Mouse (Mus musculus) hindbrain, embryonic 13.5 days (tissue): ENCODE measurements around the gene Ing5. TPM values are rescaled to one million over a fixed set of nuclear protein-coding genes. Genes with fewer than 3 reads are reported as not detected.
"Not testable (repeated sequence)": the region's sequence is repeated elsewhere in the genome, so short reads cannot be mapped to it uniquely, and the experiment has no call there.

ENCODE experiments used
- ATAC-seq: fragments of 200-750 bp; cut with Nextera tagmentation; 2 replicates; pipeline ENCODE4 v1.8.0; 2017; ENCODE audit warnings: moderate TSS enrichment; ENCODE audit not compliant: low FRiP score
- H3K27ac ChIP-seq: fragments of 300-500 bp; sonication (generic); 2 replicates; pipeline ENCODE4 v1.5.1; 2015; ENCODE audit warnings: inconsistent platforms, mild to moderate bottlenecking, moderate library complexity
- H3K27me3 ChIP-seq: fragments of 300-500 bp; sonication (generic); 2 replicates; pipeline ENCODE4 v1.6.1; 2015; ENCODE audit warnings: mild to moderate bottlenecking, inconsistent platforms
- H3K36me3 ChIP-seq: fragments of 300-500 bp; sonication (generic); 2 replicates; pipeline ENCODE4 v1.6.1; 2015; ENCODE audit warnings: mild to moderate bottlenecking, inconsistent platforms
- H3K4me1 ChIP-seq: fragments of 300-500 bp; sonication (generic); replicated peaks from 2 replicates; pipeline ENCODE4 v1.6.1; 2015; ENCODE audit warnings: inconsistent platforms
- H3K4me2 ChIP-seq: fragments of 300-500 bp; sonication (generic); 2 replicates; pipeline ENCODE4 v1.6.1; 2015; ENCODE audit warnings: inconsistent platforms, mild to moderate bottlenecking, moderate library complexity
- H3K4me3 ChIP-seq: fragments of 300-500 bp; sonication (generic); 2 replicates; pipeline ENCODE4 v1.5.1; 2015; ENCODE audit warnings: mild to moderate bottlenecking, inconsistent platforms
- H3K9ac ChIP-seq: fragments of 300-500 bp; sonication (generic); 2 replicates; pipeline ENCODE4 v1.6.1; 2015; ENCODE audit warnings: mild to moderate bottlenecking, inconsistent platforms
- H3K9me3 ChIP-seq: fragments of 300-500 bp; sonication (generic); 2 replicates; pipeline ENCODE4 v1.6.1; 2016; ENCODE audit warnings: inconsistent platforms
- WGBS: fragments of 180-500 bp; shearing (Covaris S2); methylation state at CpG from one replicate; pipeline ENCODE4 v1.1.7; 2015; 5-methylcytosine and 5-hydroxymethylcytosine counted together
- polyA plus RNA-seq: library from polyadenylated mRNA; unstranded; fragments of >200 nt; fragmentation: Nextera tagmentation; extraction: Ambion mirVana; gene quantifications from 2 replicates; pipeline ENCODE4 v1.2.1, GENCODE M21; 2015

The Ing5 gene
- polyA plus RNA-seq, 1 experiment from 2014 or later, result 9.4 TPM

DNA sequence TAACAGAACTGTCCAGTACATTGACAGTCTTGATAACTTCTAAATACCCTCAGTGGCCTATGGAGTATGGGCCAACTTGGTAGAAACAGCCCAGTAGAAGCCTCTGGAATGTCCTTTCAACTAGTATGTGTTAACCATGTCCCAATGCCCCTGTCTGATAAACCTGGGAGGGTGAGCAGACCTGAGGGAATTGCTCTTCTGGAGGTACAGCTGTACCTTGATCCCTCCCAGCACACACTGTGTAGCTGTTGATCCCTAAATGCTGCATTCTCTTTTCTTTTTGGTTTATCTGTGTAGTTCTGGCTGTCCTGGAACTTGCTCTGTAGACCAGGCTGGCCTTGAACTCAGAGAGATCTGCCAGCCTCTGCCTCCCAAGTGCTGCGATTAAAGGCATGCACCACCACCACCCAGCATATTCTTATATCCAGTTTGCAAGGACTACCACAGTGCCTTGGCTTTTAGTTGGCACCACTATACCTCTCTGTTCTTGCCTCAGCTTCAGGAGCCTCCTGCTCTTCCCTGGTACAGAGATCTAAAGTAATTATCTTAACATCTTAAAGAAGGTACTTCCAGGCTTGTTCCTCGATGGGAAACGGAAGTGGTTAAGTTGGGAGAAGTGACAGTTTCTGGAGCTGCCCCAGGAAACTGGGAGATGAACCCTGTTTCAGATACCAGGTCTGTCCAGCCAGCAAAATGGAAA, 20.2 kb downstream of the Ing5 start:
- Histone ChIP-seq H3K9ac (peak overlapping the region; percentile 77), H3K4me2 (peak overlapping the region; percentile 84; the same call in 1 of the 2 replicates), H3K4me3 (no peak overlapping the region), H3K36me3 (peaks cover 38% of the 10 kb centered on the region), H3K27me3 (no peaks in the 10 kb centered on the region), H3K9me3 (no peaks in the 10 kb centered on the region), H3K27ac (peak overlapping the region; percentile 97), H3K4me1 (peaks cover 22% of the 10 kb centered on the region)
- ATAC-seq, result no peak
- WGBS, result 85% methylated on average over 3 of the region's 3 CpGs

GRCm38 (mm10) chr1:93824609-93825008, 20.8 kb downstream of the Ing5 start, which contains the start of gene D2hgdh:
TSS of gene D2hgdh (plus strand) at chr1:93824909.
- H3K4me3 ChIP-seq, result peak within 1 kb of the TSS; percentile 57
- H3K27me3 ChIP-seq, result no peaks in the 10 kb centered on the region
- no peaks in the 10 kb centered on the region for H3K9me3 ChIP-seq
- peaks cover 31% of the 10 kb centered on the region for H3K36me3 ChIP-seq
- peak within 1 kb of the TSS; percentile 84 for H3K4me2 ChIP-seq
- H3K27ac ChIP-seq, result peak within 1 kb of the TSS; percentile 97
- ATAC-seq, result peak; percentile 21
- H3K4me1 ChIP-seq, result peaks cover 22% of the 10 kb centered on the region
- peak within 1 kb of the TSS; percentile 77 for H3K9ac ChIP-seq
- 9% methylated on average over 10 of the region's 10 CpGs for WGBS

DNA sequence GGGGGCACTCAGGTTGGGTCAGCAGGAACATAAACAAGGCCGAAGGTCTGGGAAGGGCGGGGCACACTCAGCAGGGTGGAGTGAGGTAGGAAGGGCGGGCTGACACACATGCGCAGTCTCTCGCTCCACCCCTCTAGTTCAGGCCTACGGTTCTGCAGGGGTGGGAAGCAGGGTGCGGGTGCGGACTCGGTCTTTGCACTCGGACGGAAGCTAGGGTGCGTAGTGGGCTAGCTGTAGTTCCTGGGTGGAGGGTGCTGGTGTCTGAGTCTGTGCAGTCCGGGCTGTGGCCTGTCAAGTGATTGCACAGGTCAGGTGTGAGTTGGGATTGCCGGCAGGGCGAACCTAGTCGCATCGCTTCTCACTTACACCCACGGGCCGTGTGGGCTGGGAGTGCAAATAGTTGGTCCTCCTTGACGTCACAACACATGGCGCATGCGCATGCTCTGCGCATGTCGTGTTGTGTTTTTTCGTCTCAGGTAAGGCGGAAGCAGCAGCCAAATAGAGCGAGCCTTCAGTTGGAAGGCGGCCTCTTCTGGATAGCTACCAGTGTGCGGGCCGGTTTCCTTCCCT, 21.4 kb downstream of the Ing5 start:
- peak overlapping the region; percentile 97 for H3K27ac ChIP-seq
- peaks cover 22% of the 10 kb centered on the region for H3K4me1 ChIP-seq
- ATAC-seq, result peak; percentile 97
- peaks cover 25% of the 10 kb centered on the region for H3K36me3 ChIP-seq
- peak overlapping the region; percentile 84 for H3K4me2 ChIP-seq
- no peaks in the 10 kb centered on the region for H3K9me3 ChIP-seq
- WGBS, result under 1% methylated on average over 30 of the region's 30 CpGs
- no peaks in the 10 kb centered on the region for H3K27me3 ChIP-seq
- H3K9ac ChIP-seq, result peak overlapping the region; percentile 77
- H3K4me3 ChIP-seq, result peak overlapping the region; percentile 57

GRCm38 (mm10) chr1:93825771-93826539, 22.2 kb downstream of the Ing5 start:
- Histone ChIP-seq H3K4me1 (peaks cover 22% of the 10 kb centered on the region), H3K27ac (peak overlapping the region; percentile 97), H3K9ac (peak overlapping the region; percentile 77), H3K36me3 (peaks cover 18% of the 10 kb centered on the region), H3K27me3 (no peaks in the 10 kb centered on the region), H3K4me2 (peak overlapping the region; percentile 84), H3K9me3 (no peaks in the 10 kb centered on the region), H3K4me3 (peak overlapping the region; percentile 57)
- 36% methylated on average over 27 of the region's 27 CpGs for WGBS
- peak; percentile 49 for ATAC-seq

DNA sequence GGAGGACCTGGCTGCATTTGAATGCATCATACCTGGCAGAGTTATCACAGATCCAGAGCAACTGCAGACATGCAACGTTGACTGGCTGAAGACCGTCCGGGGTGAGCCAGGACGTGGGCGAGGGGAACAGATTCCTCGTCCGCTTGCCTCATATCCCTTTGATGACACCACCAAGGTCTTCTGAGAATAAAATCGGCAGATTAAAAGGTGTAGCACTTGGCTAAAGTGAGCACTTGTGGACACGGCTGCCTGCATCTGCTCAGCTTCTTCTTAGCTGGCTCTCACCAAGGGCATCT, 22.7 kb downstream of the Ing5 start:
- ATAC-seq, result no peak
- H3K27me3 ChIP-seq, result no peaks in the 10 kb centered on the region
- H3K27ac ChIP-seq, result peak overlapping the region; percentile 97; the same call in 1 of the 2 replicates
- peak overlapping the region; percentile 84 for H3K4me2 ChIP-seq
- H3K4me1 ChIP-seq, result peaks cover 22% of the 10 kb centered on the region
- peaks cover 12% of the 10 kb centered on the region for H3K36me3 ChIP-seq
- H3K9me3 ChIP-seq, result no peaks in the 10 kb centered on the region
- peak overlapping the region; percentile 57; the same call in 1 of the 2 replicates for H3K4me3 ChIP-seq
- 96% methylated on average over 9 of the region's 9 CpGs for WGBS
- peak overlapping the region; percentile 77; the same call in 1 of the 2 replicates for H3K9ac ChIP-seq

DNA sequence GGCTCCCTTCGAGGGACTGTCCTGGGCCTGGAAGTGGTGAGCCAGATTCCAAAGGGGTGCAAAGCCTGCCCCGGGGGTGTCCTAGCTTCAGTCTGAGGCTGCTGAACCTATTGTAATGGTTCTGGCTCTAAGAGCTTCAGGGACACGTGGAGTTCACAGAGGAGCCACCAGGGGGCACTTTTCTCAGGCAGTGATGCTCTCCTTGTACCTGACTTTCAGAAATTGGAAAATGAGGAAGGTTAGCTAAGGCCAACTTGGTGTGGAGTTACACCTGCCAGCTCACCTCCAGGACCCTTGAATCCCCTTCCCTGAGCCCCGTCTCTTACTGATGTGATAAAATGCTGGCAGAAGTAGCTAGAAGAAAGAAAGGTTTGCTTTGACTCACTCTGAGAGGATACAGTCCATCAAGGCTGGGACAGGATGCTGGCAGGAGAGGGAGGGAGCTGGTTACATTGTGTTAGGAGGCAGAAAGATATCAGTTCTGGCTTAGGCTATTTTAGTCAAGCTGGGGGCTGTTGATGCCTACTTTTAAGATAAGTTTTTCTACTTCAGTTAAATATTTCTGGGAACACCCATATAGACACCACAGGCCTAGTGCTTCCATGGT, 29.1 kb downstream of the Ing5 start:
- WGBS, result 49% methylated on average over 3 of the region's 4 CpGs
- H3K27ac ChIP-seq, H3K27me3 ChIP-seq, H3K9ac ChIP-seq, H3K4me2 ChIP-seq, H3K9me3 ChIP-seq, H3K4me3 ChIP-seq, H3K4me1 ChIP-seq, ATAC-seq: not testable (repeated sequence)
- H3K36me3 ChIP-seq, result peaks cover 24% of the 10 kb centered on the region

DNA sequence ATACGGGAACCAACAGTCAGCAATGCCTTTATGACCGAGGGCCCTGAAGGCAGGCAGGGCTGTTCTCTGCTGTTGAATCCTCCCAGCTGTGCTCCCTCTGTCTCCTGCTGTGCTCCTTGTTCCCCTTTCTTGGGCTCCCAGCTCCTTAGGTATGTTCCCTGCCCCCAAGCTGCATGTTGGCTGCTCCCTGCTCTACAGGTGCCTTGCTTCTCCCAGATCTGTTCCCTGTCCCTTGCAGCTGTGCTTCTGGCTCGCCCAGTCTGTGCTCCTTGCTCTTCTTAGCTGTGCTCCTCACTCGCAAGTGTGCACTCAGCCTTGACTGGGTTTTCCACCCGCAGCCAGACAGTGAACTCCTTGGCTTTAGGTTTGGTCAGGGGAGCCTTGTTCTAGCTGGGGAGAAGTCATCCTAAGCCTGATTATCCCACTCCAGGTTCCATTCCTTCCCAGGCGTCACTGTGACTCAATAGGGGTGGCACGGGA, 30.9 kb downstream of the Ing5 start:
- Histone ChIP-seq H3K4me1 (no peaks in the 10 kb centered on the region), H3K4me3 (no peak overlapping the region), H3K9ac (no peak overlapping the region), H3K36me3 (peaks cover 27% of the 10 kb centered on the region), H3K27me3 (no peaks in the 10 kb centered on the region), H3K27ac (no peak overlapping the region), H3K4me2 (no peak overlapping the region), H3K9me3 (no peaks in the 10 kb centered on the region)
- 86% methylated on average over 7 of the region's 7 CpGs for WGBS
- ATAC-seq, result no peak

DNA sequence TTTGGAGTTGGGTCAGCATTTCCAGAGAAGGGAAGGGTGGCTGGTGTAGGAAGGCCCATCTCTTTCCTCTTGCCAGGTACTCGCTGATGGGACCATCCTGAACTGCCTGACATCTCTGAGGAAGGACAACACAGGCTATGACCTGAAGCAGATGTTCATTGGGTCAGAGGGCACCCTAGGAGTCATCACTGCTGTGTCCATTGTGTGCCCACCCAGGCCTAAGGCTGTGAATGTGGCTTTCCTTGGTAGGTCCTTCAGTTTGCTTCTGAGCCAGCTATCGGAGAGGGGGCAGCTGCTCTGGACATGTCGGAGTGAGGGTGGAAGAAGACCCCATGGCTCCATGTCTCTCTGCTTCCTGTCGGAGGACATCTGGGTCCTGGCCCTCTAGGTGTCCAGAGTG, 31.4 kb downstream of the Ing5 start:
- no peak for ATAC-seq
- no peak overlapping the region for H3K27ac ChIP-seq
- H3K9me3 ChIP-seq, result no peaks in the 10 kb centered on the region
- WGBS, result 96% methylated on average over 3 of the region's 4 CpGs
- H3K4me1 ChIP-seq, result no peaks in the 10 kb centered on the region
- no peak overlapping the region for H3K9ac ChIP-seq
- no peak overlapping the region for H3K4me2 ChIP-seq
- H3K27me3 ChIP-seq, result no peaks in the 10 kb centered on the region
- no peak overlapping the region for H3K4me3 ChIP-seq
- peaks cover 27% of the 10 kb centered on the region for H3K36me3 ChIP-seq

DNA sequence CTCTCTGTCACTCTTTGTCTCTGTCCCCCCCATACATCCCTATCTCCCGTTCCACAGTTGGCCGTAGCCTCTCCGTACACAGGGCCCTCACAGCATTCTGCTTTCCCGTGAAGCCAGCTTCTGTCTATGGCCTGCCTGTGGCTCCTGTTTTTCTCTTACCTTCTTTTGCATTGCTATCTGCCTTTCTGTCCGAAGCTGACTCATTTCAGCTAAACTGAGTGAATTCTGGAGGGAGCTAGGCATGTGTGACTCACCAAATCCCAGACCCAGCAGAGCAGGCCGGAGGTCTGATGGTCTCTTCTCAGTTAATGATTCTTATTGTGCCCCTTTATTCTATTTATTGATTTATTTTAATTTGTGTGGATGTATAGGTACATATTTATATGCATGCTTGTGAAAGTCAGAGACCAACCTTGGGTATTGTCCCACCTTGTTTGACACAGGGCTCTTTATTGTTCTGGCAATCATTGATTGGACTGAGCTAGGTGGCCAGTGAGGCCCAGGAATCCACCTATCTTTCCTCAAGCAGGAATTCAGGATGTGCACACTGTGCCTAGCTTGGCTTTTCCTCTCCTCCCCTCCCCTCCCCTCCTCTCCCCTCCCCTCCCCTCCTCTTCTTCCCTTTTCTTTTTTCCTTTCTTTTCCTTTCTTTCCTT, 32.2 kb downstream of the Ing5 start:
- Histone ChIP-seq H3K9ac (no peak overlapping the region), H3K27ac (no peak overlapping the region), H3K4me1 (no peaks in the 10 kb centered on the region), H3K27me3 (no peaks in the 10 kb centered on the region), H3K4me2 (no peak overlapping the region), H3K9me3 (no peaks in the 10 kb centered on the region), H3K36me3 (peaks cover 27% of the 10 kb centered on the region), H3K4me3 (no peak overlapping the region)
- WGBS, result 93% methylated on average over 6 of the region's 6 CpGs
- ATAC-seq, result no peak

DNA sequence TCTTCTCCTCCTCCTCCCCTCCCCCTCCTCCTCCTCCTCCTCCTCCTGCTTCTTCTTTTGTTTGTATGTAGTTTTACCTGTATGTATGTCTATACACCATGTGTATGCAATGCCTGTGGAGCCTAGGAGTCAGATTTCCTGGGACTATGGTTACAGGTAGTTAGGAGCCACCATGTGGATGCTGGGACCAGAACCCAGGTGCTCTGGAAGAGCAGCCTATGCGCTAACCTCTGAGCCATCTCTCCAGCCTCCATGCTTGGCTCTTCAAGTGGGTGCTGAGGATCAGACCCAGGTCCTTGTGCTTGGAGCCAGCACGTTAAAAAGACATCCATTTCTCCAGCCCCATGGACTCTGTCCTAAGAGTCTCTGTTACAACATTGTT, 32.8 kb downstream of the Ing5 start:
- Histone ChIP-seq H3K4me3 (no peak overlapping the region), H3K9me3 (no peaks in the 10 kb centered on the region), H3K27ac (no peak overlapping the region), H3K36me3 (peaks cover 27% of the 10 kb centered on the region), H3K4me1 (no peaks in the 10 kb centered on the region), H3K4me2 (no peak overlapping the region), H3K9ac (no peak overlapping the region), H3K27me3 (no peaks in the 10 kb centered on the region)
- 98% methylated on average over 2 of the region's 2 CpGs for WGBS
- ATAC-seq, result no peak

DNA sequence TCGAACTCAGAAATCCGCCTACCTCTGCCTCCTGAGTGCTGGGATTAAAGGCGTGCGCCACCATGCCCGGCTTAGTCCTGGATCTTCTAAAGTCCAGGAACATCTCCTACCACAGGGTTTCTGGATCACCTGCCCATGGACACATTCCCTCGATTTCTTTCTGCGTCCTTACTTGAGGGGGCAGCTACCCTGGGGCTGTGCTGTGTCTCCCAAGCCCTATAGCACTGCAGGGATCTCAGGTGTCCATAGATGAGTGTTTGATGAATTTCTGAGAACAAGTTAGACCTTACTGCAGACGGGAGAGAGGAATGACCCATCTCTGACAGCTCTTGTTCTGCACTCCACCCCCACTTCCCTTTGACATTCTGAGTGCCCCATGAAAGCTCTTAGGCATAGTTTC, 33.6 kb downstream of the Ing5 start:
- ATAC-seq, result no peak
- no peak overlapping the region for H3K4me2 ChIP-seq
- no peak overlapping the region for H3K4me3 ChIP-seq
- H3K4me1 ChIP-seq, result no peaks in the 10 kb centered on the region
- 98% methylated on average over 8 of the region's 8 CpGs for WGBS
- peaks cover 27% of the 10 kb centered on the region for H3K36me3 ChIP-seq
- H3K9ac ChIP-seq, result no peak overlapping the region
- H3K27ac ChIP-seq, result no peak overlapping the region
- H3K9me3 ChIP-seq, result no peaks in the 10 kb centered on the region
- no peaks in the 10 kb centered on the region for H3K27me3 ChIP-seq

DNA sequence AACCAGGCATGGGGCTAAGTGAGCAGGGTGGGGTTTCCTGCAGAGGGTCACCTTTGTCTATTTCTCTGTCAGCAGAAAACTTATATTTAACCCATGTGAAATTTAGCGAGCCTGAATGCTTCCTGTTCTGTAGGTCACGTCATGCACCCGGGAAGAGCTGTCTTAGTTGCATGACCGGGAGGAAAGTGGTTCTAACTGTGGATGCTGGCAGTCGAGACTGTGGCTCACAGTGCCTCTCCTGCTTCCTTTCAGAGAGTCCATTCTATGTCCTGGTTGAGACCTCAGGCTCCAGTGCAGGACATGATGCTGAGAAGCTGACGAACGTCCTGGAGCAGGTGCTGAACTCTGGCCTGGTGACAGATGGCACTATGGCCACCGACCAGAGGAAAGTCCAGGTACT, 34.8 kb downstream of the Ing5 start:
- H3K4me2 ChIP-seq, H3K4me3 ChIP-seq, H3K4me1 ChIP-seq, H3K27ac ChIP-seq, H3K9me3 ChIP-seq, H3K9ac ChIP-seq, H3K27me3 ChIP-seq, ATAC-seq: not testable (repeated sequence)
- H3K36me3 ChIP-seq, result peaks cover 27% of the 10 kb centered on the region
- 93% methylated on average over 8 of the region's 8 CpGs for WGBS
